Mouse (Mus musculus) adipose tissue, adult 10 weeks (tissue): Measurements from ENCODE around the gene Galm. TPM values are rescaled to one million over a fixed set of nuclear protein-coding genes. Genes with fewer than 3 reads are reported as not detected.

Source experiments
- polyA plus RNA-seq: library from polyadenylated mRNA; stranded (reverse); fragments of 350-450 nt; fragmentation: Illumina TruSeq; extraction: RNeasy Lipid Tissue Mini Kit (QIAGEN cat#74804); gene quantifications from one replicate; pipeline ENCODE4 v1.2.3, GENCODE M21; 2014; ENCODE audit warnings: low read depth, low replicate concordance

The Galm gene
- 22.7 TPM for polyA plus RNA-seq

GRCm38 (mm10) chr17:80127331-80128251, at the start of gene Galm:
Gene Galm, plus strand, starts transcription at chr17:80127471.

GRCm38 (mm10) chr17:80206671-80207581, 79.7 kb downstream of the Galm start, which contains the start of the genes Srsf7 and Ttc39d:
Gene Srsf7, minus strand, starts transcription at chr17:80207307.
Gene Ttc39d, plus strand, starts transcription at chr17:80207460.

GRCm38 (mm10) chr17:80224326-80225116, 97.2 kb downstream of the Galm start, which contains the start of gene Gemin6:
Gene Gemin6, plus strand, starts transcription at chr17:80224441.

Other genes with a start within 250 kb of the Galm start
- gene Atl2, start 231.3 kb upstream of the Galm start, polyA plus RNA-seq, result 29.7 TPM
- gene Hnrnpll, start 65.1 kb upstream of the Galm start, polyA plus RNA-seq, result 30.7 TPM
- gene Srsf7, start 79.8 kb downstream of the Galm start, polyA plus RNA-seq, result 119 TPM
- gene Ttc39d, start 80.0 kb downstream of the Galm start, polyA plus RNA-seq, result 6.6 TPM
- gene Gemin6, start 97.0 kb downstream of the Galm start, polyA plus RNA-seq, result 11.3 TPM
- 29.3 TPM for gene Morn2, start 162.7 kb downstream of the Galm start, polyA plus RNA-seq
- gene Dhx57, start 163.0 kb downstream of the Galm start, polyA plus RNA-seq, result 10.7 TPM
- gene Arhgef33, start 179.9 kb downstream of the Galm start, polyA plus RNA-seq, result 4.1 TPM
- not detected for gene Gm10190, start 246.1 kb downstream of the Galm start, polyA plus RNA-seq